Mouse (Mus musculus) heart, adult 11 months (tissue): Measurements from ENCODE around the gene Gm20388.
A peak's percentile ranks its signal among the peaks of the same experiment; 100 is the strongest.

Experiments used
- DNase-seq: peaks from one replicate; pipeline ENCODE4 v3.0.0; 2022

The Gm20388 gene

DNA sequence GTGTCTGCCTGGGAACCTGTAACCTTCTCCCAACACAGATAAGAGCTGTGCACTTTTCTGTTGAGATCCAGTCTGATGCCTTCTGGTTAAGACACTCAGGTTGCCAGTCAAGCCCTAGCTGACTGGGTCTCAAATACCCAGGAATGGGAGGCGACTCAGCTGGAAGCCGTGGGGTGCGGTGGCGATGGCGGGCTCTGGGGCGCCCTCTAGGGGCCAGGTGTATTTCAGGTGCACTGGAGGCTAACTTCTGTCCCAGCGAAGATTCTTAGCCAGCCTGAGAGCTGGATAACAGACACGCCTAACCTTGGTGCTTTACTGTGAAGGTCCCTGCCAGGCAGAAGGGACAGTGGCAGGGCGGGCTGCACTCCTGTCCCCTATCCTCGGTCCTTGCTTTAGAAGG is 976.6 kb downstream of the Gm20388 start:
- no peak for DNase-seq

DNA sequence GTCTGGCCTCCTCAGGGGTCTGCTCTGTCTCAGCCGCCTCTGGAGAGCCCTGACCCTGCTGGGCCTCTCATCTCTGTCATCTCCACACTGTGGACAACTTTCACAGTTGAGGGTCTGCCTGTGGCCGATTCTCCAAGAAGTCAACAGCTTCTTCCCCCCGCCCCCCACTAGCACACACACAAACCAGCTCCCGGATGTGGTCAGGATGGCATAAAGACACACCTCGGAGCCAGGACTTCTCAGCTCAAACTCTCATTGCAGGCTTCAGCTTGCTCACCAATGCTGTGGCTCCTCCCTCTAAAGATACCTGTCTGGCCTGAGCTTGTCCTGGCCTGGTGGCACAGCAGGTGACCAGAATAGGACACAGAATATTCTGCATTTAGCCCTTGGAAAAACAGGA is 977.4 kb downstream of the Gm20388 start:
- no peak for DNase-seq

DNA sequence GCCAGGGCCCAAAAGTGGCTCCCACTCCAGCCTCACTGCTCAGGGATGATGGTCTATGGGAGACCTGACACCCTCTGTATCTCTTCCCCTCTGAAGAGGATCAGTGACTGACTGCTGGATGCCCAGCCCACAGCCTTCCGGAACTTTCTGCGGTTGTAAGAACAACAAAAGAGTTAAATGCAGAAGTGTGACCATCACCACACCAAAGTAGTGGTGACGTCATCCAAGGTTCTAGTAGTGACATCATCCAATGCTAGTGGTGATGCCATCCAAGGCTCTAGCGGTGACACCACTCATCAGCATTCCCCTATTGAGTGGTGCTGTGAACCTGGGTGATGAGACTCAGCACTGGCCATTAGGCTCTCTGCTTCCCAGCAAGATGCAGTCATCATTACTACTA is 978.5 kb downstream of the Gm20388 start:
- no peak for DNase-seq

DNA sequence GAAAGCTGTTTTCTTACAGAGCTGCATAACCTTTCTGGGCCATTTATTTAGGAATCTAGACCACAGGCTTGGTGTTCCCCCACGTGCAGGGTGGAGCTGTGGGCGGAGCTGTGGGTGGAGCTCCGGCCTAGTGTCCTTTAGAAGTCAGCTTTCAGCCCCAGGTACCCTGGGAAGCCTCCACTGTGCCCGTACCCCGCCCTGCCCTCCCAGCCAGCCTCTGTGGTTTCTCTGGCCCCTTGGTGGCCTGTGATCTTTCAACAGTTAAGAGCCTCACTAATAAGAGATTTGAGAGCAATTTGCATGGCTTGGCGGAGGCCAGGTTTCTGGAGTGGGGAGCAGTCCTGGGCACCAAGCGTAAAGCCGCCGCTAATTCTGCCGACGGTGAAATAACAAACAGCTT is 979.4 kb downstream of the Gm20388 start:
- no peak for DNase-seq

DNA sequence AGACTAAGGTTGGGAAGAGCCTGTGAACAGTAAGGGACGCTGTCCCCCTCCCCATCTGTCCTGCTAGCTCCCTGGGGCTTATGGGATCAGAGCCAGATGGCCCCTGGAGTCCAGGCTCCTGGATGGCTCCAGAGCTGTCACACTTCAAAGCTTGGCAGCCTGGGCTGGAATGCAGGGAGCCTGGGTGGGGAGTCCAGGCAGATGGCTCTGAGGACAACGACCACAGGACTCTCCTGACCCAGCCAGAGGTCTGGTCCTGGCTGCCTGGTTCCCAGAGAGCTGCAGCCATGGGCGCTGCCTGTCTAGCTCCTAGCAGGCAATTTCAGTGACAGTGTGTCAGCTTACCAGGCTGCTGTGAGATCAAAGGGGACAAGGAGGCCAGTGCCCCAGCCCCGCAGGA is 984.4 kb downstream of the Gm20388 start:
- DNase-seq: no peak

DNA sequence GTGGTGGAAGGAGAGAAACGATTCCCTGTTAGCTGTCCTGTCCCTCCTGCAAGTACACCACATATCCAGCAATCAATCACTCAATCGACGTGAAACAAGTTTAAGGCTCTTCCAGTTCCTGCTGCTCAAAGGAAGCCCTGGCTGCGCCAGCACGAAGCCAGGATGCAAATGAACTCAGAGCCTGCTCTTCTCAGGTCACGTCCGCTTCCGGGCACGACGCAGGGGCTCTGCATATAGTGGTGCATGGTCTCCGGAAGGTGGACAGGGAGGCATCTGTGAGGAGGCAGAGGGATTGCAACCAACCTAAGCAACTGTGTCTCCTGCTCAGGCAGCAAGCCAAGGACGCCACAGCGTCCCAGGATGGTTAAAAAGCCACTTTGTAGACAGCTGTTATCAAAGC is 985.0 kb downstream of the Gm20388 start:
- no peak for DNase-seq

DNA sequence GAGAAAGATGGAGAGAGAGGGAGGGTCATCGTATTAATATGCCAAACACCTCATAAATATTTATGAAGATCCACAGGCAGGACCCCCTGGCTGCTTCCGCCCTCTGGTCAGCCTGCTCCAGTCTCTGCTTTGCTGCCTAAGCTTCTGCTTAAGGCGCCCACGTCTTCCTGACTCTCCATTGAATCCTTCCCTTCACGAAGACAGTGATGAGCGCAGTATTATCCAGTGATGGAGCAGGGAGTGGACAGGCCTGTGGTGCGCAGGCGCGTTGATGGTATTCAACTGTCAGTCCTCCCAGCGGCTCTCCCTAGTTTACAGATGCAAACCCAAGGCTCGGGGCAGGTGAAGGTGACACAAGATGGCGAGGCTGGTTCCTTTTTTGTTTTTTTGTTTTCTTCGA is 985.6 kb downstream of the Gm20388 start:
- DNase-seq: no peak

DNA sequence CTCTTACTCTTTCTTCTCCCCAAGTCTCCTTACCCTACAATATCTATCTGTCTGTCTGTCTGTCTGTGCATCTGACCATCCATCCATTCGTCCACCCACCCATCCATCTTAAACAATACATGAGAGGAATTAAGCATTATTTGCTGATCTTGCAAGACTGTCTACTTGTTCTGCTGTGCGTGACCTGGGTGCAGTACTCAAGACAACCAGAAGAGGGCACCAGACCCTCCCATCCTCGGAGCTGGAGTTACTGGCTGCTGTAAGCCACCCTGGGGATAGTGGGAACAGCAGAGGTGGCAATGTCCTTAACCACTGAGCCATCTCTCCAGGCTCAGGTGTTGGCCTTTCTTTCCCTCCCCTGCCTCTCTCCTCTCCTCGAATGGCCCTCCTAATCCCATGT is 987.4 kb downstream of the Gm20388 start:
- DNase-seq: peak; percentile 93

DNA sequence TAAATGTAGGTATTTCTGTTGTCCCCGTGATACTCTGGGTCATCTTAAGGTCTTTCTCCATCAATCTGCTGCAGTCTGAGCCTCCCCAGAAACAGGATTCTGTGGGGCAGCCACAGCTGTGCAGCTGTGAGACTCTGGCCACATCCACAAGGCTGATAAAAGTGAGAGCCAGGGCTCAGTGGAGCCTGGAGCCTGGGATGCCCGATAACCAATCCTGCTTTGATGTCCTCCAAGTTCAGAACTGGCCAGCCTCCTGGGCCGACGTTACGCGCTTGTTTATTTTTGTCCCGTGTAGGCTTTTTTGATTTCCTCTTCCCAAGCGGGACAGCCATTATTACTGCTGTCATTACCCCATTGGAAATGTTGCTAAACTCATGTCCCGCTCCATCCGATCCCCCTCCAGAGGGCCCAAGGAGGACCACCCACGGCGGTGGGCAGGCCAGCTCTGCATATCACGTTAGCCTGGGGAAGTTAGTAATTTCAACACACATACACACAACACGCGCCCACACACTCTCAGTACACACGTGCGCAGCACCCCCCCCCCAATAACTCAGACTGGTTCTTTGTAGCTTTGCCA is 988.3 kb downstream of the Gm20388 start:
- no peak for DNase-seq

DNA sequence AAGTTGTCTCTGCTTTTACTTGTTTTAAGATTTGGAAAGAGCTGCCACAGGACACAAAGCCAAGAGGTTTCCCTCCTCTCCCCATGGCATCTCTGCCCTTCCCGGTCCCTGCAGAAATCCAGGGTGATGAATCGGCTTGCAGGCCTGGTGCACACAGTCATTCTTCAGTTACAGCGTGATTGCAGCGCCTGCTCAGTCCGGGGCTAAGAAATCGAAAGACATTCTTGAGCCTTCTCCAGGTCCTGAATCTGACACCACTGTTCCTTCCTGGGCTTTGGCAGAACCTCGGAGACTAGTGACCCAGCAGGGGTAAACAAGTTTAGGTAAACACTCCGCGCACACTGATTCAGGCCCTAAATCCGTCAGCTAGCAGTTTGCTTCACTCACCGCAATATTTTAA is 991.7 kb downstream of the Gm20388 start:
- DNase-seq: no peak

DNA sequence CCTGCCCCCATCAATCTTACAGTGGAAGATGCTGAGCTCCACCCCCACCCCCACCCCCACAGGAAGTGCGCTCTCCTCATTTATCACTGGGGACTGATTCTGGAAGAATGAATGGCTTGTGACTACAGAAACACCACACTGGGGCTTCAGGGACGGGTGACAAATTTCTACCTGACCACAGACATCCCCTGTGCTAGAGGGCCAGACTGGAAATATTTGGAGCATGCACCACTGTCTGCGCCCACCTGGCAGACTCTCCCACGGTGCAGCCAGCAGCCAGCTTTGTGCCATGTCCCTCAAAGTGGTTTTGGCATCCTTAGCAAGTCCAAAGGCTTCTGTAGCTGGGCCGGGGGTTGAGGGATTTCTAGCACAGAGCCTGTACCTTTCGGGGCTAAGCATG is 997.0 kb downstream of the Gm20388 start:
- no peak for DNase-seq

DNA sequence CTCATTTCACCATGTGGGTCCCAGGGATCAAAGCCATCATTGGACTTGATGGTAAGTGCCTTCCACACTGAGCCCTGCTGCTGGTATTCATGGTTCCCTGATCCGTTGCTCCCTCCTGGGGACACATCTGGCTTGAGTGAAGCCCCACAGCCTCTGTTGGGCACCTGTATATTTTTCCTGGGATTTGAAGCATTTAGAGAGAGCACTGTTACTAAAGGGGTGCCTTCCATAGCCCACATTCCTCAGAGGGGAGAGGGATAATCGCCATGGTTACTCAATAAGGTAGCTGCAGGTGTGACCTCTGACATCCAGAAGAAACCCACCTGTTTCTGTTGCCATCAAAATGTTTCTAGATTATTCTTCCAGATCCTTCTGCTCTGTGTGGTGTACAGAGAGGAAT is 1000.3 kb downstream of the Gm20388 start:
- no peak for DNase-seq

DNA sequence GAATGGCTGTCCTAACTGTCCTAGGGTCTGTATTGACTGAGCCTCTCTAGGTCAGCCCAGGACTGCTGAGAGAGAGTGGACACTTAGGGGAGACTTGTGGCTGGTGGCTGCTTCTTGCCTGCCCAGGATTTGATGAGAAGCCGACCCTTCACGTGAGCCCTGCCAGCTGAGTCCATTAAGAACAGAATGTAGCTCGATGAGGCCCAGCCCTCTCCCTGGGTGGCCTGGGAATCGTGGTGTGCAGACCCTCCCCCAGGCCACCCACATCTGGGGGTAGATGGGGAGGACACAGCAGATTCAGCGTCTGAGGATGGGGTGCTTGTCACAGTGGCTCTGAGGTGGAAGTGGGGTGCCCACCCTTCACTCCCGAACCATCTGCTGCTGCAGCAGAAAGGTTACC is 1001.8 kb downstream of the Gm20388 start:
- no peak for DNase-seq

DNA sequence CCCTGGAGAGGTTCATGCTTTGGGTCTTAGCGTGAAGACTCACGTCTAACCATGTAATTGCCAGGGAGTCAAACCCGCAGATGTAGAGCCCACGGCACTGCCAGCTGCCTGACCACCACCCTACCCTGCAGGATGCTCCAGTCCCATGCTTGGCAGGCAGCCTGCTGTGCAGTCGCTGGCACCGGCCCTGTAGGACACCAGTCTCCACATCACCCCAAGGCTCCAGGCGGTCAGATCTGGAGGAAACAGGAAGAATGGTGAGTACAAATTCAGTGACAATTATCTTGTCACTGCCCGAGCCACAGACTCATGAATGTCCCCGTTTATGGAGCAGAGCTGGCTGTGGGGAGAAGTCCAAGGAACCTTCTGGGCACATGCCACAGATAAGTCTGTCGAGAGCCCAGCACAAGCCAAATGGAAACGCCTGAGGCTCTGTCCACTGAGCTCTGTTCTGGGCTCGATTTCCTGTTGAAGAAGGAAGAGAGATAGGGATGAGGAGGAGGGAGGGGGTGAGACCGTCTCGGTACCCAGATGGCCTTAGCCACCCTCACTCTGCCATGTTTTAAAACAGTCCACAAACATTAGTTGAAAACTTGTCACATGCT is 1006.3 kb downstream of the Gm20388 start:
- no peak for DNase-seq

DNA sequence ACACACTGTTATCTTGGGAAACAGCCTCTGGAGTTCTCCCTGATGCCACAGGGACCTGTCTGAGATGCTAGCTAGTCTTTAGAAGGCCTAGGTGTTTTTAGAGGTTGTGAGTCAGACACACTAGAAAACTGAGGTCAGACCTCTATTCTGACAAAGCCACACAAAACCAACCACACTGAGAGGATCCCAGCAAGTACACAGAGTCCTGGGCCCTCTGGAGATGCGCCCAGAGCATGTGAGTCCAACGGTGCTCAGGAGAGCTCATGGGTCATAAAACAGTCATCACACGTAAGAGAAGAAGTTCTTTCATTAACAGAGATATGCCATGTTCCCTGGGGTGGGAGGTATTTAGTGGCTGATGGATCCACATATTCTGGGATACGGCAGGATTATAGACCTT is 1009.9 kb downstream of the Gm20388 start:
- no peak for DNase-seq

DNA sequence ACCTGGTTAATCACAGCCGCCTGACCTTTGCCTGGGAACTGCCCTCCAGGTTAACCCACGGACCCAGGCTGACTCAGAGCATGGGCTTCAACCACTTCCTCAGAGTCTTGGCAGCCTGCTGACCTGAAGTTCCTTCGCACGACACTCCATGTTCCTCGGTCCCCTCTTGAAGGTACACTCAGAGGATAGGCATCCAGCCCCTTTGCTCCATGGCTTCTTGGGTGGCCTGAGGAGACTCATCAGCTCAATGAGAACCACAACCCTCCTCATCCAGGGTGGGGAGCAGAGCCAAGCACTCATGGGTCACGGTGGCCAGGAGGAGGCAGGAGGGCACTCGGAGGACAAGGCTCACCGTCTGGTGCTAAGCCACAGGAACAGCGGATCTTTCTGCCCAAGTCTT is 1015.6 kb downstream of the Gm20388 start:
- no peak for DNase-seq

DNA sequence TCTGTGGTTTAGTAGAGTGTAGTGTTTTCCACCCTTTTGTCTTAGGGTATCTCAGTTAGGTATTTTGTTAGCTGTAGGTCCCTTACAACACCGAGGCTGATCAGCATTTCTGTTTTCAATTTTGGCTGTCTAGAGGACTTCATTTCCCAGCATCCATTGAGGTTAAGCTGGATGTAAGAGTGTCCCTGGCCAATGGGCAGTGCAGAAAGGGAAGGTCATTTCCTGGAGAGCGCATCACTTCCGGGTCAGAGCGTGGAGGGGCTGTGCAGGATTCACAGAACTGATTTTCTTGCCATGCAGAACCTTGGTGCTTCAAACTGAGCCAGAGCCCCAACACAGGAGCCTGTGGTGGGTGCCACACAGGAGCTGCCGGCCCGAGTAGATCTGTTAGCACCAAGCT is 1017.4 kb downstream of the Gm20388 start:
- no peak for DNase-seq

DNA sequence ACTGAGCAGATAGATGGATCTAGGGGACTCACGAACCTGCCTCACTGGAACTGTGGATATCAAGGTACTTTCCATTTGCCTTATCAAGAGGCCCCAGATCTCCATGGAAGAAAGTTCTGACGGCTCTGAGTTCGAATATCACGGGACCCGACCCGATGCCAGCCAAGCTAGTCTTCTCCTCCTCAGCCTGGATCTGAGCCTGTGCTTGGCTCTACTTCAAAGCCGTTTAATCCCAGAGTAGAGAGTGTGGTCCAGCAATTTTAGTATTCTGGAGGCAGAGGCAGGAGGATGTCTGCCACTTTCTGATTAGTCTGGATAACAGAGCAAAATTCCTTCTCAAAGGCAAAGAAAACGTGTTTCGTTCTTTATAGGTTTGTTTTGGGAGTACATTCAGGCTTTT is 1024.0 kb downstream of the Gm20388 start:
- no peak for DNase-seq

DNA sequence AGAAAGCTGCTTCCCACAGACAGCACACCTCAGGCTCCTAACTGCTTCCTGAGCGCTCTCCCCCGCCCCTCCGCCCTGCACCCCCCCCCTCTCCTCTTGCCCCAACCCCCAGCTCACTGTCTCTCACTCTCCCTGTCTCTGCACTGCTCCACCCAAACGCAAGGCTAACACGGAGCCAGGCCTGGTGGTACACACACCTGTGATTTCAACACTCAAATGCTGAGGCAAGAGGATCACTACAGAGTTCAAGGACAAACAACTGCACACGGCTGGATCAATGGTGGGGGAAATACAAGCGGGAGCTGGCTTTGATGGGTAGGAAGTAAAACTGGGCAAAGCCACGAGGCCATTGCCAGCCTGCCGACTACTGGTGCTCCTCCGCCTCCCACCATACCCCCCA is 1026.0 kb downstream of the Gm20388 start:
- no peak for DNase-seq

DNA sequence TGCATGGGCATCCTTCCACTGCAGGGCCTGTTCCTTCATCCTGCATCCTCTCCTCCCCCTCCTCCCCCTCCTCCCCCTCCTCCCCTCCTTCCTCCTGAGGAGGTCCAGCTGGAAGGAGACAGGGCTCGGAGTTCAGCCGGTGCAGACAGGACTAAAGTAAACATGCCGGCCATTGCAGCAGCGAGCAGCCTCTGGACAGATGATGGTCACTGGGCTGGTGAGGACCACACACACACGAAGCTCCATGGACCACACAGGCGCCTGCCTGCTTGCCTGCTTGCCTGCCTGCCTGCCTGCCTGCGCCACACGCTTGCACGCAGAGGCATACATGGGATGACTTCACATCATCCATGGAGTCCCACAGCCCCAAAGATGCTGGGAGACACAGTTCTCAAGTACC is 1026.8 kb downstream of the Gm20388 start:
- no peak for DNase-seq

DNA sequence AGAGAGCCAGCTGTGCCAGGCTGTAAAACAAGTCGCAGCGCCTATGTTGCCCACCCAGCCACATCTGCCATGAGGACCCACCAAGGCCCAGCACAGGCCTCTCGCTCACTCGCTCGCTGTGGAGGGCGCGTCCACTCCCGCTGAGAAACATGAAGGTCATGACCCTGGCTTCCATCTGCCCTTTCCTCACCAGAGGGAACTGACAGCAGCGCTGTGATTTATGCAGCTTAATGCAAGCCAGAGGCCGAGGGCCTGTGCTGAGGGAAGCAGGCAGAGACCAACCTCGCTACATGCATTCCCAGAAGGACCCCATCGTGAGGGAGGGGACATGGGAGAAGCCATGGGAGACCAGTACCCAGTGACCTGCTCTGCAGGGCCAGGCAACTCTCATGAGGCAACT is 1029.6 kb downstream of the Gm20388 start:
- no peak for DNase-seq

DNA sequence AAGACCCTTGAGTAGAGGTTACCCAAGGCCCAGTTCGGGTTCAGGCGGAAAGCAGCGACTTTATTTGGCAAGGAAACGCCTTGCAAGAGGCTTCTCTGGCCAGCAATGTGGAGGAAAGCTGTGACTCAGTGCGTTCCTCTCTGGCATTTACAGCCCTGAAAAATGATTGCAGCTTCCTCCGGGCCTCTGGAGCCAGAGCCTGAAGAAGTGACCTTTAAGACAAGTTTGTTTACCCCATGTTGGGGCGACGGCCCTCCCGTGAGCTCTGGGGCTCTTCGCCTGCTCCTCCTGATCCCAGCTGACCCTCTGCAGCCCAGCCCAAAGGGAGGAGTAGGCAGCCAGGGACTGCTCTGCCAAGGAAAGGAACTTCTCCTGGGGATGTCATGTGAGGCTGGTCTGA is 1036.6 kb downstream of the Gm20388 start:
- peak; percentile 92 for DNase-seq

DNA sequence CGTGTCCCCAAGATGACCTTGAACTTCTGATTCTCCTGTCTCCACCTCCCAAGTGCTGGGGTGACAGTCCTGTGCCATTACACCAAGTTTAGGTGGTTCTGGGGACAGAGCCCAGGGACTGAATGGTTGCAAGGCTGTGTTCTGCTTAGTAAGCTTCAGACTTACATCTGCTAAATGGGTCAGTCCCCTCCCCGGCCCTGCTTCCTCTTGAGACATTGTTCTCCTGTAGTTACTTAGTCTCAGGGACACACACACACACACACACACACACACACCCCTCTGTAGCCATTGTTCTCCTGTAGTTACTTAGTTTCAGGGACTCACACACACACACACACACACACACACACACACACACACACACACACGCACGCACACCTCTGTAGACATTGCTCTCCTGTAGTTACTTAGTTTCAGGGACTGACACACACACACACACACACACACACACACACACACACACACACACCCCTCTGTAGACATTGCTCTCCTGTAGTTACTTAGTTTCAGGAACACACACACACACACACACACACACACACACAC is 1037.5 kb downstream of the Gm20388 start:
- peak; percentile 94 for DNase-seq

DNA sequence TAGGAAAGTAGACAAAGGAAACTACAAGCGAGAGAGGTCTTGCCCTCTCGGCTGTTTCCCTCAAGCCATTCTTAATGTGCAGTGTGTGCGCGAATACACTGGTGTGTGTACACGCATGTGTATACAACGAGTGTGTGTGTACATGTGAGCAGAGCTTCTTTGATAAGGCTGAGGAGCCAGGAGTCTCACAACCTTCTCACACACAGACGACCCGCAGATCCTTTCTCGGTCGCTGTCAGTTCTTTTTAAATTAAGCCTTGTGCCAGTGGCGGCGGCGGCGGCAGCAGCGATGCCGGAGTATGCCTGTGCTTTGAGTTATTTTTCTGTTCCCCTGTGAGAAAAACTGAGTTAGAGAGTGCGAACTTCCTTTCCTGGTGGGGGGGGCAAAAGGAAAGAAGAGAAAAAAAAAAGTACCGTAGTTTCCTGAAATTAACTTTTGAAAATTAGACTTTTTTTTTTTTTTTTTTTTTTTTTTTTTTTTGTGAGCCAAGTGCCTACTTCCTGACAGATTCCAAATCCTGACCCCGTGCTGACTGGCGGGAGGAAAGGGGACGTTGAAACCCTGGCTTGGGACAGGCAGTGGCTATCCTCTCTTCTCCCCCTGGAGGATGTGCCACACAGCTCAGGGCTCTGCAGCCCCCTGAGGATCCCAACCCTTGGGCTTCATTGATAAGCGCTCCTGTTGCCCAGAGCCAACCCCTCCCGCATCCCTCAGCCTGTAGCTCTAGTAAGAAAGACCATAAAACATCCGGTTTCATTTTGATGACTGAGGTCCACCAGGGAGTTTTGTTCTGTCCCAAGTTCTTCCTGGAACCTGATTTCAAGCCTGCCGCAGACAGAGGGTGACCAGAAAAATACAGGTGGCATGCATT is 1038.2 kb downstream of the Gm20388 start:
- DNase-seq: no peak
